Mouse (Mus musculus) cerebellum, postnatal 4 days (tissue): ENCODE measurements around the gene Rnf167.

Experiments used
- DNase-seq, 2 experiments: peaks; one replicate each; pipeline ENCODE4 v3.0.0; 2022; ENCODE audit warnings: low spot score in 2 of 2, mixed read lengths in 1 of 2

The Rnf167 gene

DNA sequence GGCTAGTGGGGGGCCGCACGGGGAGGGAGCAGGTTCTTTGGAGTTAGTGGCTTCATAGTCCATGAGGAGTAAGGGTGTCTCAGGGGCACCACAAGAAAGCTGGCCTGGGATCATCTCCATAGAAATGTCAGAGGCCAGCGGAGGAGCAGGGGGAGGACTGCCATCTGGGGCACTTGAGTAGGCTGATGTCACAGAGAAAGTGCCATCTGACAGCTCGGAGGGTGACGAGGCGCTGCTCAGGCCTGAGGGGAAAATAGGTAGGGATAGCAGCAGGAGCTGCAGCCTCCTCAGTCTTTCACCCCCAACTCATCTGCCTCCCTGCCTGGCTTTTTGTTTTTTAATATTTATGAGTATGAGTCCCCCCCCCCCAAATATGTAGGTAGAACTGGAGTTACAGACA, 27.0 kb downstream of the Rnf167 start:
- DNase-seq: no peak

DNA sequence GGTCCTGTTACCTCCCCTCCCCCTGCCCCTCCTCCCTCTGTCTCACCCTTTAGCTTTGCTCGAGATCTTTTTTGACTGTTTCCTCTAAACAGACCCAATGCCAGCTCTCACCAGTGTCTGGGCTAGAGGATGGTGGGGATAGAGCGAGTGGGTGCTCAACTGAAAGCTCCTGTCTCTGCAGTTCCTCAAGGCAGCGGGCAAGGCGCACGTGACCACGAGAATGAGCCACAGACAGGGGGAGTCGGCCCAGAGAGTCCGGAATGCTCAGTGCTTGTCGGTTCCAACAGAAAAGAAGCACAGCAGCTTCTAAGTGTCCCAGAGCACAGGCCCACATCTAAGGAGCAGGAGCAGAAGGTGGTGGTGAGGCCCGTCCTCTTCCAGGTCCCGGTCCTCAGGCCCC, 27.5 kb downstream of the Rnf167 start:
- no peak for DNase-seq

DNA sequence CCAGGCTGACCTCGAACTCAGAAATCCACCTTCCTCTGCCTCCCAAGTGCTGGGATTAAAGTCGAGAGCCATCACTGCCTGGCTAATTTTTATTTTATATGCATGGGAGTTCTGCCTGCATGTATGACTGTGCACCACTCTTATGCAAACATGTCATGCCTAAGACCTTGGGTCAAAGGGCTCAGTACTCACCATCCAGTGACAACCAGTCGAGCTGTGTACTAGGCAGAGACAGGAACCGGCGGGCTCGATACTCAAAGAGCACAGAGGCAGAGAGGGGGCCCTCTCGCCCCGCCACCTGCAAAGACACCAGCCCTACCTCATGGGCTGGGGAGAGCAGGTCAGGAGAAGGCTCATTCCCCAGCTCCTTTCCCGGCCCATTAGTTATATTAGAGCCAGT, 31.1 kb downstream of the Rnf167 start:
- DNase-seq: no peak

DNA sequence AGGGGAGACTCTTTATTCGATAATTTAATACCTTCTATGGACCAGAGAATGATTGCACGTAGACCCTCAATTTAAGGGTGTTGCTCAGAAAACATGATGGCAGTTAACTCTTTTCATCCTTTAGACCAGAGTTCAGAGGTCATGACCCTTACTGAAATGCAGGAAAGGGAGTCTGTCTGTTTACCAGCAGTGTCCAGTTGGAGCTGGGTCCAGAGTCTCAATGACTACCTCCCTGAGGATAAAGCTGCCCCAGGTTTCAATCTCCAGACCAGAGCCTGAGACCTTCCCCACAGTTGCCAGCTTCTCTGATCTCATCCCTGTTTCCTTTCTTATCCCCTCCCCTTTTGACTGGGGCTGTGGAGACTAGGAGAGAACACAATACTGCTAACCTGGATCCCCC, 31.5 kb downstream of the Rnf167 start:
- DNase-seq: no peak

DNA sequence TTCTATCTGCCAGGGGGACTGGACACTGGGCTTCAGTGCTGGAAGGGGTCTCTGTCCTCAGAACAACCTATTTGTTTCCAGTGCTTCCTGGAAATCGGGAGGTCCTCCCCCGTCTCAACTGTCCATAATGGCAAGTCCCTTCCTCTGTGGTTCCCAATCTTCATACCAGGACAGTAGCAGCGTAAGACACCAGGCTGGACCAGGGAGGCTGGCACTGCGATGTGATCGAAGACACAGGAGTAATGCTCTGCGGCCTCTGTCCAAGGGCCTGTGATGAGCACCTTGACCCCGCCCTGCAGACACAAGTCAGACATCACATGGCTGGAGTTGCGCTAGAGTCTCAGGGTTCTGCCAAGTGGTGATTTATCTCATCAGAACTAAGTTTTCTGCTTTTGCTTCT, 32.3 kb downstream of the Rnf167 start:
- DNase-seq: no peak

DNA sequence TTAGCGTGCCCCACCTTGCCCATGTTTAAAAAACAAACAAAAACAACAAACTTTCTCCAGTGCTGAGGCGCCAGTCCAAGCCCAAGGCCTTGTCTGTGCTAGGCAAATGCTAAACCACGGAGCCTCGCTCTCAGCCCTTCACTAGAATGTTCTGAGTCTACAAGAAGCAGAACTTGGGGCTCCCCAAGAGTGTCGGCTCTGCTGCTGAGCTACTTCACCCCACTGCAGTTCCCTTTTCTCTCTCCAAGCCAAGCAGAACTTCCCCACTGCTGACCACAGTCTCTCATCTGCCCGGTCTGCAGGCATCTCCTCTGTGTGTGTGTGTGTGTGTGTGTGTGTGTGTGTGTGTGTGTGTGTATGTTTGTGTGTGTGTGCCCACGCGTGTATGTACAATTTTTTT, 32.9 kb downstream of the Rnf167 start:
- no peak for DNase-seq

DNA sequence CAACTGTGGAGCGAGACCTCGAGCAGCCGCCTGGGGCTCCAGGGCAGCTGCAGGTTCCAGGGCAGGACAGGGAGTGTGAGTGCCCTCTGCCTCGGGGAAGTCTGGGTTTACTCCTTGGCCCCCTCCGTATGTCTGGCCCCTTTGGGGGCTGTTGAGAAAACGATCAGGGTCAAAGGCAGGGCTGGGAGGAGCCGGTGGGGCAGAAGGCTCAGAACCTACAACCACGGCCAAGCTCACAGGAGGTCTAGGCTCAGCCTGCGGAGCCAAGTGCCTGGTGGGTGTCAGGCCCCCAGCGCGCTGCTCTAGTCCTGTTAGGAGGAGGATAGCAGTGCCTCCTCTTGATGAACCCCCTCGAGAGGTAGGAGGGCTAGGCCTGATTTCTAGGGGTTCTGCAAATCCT, 34.1 kb downstream of the Rnf167 start:
- DNase-seq: no peak

DNA sequence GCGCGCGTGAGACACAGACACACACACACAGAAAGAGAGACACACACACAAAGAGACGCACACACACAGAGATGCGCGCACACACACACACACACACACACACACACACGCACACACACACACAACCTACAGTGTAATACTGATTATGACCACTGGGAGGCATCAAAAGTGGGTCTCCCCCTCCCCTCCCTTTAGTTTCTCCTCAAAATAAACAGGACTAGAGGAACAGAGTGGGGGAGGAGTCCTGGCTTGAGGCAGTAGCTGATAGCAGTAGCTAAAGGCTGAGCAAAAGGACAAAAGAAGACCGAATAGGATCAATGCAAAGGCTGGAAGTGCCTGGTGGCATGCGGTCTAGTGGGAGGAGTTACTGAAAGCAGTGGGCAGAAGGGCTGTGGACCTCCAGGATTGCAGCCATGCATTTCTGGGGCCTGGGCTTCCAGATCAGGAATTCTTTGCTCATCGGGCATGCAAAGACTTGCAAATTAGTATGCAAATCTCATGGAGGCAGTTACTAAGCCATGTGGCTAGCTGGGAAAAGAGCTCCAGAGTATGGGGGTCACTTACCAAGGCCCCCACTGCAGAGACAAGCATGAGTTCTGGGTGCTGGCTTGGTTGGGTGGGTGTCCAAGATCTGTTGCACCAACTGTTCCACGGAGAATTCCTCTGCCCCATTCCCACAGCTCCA, 35.0 kb downstream of the Rnf167 start:
- DNase-seq: peak in 1 of 2 experiments; percentile 58

DNA sequence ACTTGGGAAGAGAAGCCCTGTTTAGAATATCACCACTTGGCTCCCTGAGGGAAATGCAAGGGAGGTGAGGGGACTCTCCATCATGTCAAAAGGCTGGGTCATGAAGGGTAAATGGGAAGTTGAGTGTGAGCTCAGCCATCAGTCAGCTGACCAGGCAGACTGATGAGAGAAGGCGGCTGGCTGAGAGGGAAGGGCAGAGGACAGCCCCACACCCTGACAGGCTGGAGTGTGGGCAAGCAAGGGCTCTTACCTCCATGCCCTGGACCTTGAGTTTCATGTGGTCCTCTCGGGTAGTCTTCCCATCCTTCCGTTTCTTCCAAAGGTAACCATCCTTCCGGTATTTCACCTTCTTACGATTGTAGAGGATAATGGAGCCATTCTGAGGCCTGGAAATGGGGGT, 36.6 kb downstream of the Rnf167 start:
- DNase-seq: no peak

DNA sequence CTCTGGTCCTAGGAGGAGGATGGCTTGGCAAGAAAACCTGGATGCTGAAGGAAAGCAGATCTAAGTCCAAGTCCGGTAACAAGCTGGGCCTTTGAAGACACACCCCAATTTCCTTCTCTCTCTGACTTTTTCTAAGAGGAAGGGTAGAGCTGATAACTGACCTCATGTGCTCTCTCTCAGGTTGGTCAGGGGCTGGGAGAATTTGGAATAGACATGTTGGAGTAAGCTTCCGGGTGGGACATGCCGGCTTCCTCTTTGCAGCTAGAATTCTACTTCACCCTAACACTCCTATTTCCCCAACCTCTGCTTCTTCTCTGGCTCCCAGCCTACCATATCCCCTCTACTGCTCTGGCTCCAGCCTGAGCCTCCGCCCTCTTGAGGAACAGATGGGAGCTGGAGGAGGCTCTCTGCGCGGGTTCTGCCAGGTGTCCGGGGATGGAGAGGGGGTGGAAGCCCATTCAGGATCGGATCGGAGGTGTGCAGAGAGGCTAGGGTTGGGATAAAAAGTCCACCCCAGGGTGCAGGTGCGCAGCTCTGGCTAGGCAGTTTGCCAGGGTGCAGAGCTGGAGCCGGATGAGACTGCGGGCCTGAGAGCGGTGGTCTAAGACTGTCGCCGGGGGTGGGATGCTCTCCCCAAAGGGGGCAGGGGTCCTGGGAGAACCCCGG, 40.0 kb downstream of the Rnf167 start:
- peak in 1 of 2 experiments; percentile 45 for DNase-seq

DNA sequence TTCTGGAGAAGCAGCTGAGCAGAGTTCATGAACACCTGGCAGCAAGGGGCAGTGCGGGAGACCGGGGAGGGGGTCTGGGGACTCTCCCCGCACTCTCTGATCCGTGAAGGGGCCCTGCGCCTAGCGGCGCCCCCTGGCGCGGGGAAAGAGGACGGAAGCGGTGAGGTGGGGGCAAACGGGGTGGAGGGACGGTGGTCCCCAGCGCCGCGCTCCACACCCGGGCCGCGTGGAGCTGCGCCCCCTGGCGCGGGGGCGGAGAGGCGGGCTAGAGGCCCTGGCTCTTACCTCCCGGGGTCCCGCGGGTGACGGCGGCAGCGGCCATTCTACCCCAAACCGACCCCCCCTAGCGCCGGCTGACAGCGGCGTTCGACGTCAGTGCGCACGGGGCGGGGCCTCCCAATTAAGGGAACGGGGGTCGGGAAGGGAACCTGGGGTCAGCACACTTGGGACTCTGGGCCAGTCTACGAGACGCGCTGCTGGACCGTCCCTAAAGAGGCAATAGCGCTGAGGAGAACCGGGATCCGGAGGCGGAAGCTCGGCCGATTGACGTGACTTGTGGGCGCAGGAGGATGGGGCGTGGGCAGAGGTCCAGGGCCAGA, 40.7 kb downstream of the Rnf167 start, which contains the start of gene Camta2:
Camta2 (minus strand) TSS at position 505 of the 599 bp plus-strand sequence.
- peak; percentile 64 to 88 for DNase-seq

DNA sequence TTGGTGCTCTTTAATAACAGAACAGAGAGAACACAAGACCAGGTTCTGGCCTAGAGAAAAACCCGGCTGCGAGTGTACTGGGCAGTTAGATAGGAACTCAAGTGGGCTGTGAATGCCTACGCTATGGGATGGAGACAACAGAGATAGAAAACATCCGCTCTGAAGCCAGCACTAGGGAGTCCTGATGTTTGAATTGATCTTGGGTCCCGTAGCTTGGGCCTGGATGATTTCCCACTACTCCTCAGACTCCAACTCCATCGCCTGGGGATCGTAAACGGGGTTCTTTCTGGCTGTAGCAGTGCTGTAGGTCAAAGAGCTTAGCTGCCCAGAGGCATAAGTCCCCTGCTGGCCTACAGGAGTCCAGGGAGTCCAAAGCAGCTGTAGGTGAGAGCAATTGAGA, 41.3 kb downstream of the Rnf167 start:
- DNase-seq: no peak

DNA sequence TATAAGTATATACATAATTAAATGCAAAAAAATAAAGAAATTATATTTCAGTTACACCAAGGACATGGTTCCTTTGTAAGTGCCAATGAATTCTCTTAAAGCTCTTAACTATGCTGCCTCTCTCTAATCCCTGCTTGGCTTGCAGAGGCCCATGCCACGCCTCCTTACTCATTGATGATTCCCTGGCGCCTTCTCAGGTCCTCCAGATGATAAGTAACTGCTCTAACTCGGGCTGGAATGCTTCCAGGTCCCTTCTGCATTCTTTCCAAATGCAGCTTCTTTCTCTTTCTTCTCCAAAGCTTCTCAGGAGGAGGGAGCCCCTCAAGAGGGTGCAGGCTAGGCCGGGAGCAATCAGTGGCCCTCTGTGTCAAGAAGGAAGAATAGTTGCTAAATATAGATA, 42.5 kb downstream of the Rnf167 start:
- no peak for DNase-seq

DNA sequence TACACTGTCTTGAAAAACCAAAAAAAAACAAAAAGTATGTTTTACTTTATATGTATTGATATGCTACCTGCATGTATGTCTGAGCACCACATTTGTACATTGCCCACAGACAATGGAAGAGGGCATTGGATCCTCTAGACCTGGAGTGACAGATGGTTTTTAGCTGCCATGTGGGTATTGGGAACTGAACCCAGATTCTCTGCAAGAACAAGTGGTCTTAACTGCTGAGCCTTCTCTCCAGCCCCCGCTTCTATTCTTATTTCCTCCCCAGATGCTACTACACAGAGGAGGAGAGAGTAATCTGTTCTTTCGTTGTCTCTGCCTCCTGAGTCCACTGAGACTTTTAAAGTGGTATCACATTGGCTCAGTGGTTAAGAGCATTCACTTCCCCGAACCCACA, 46.5 kb downstream of the Rnf167 start:
- no peak for DNase-seq

DNA sequence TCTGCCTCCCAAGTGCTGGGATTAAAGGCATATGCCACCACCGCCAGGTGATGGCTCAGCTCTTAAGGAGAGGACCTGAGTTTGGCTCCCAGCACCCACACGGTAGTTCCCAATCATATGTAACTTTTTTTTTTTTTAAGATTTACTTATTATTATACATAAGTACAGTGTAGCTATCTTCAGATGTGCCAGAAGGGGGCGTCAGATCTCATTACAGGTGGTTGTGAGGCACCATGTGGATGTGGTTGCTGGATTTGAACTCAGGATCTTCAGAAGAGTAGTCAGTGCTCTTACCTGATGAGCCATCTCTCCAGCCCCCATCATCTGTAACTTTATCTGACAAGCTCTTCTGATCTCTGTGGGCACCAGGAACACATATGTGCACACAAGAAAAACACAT, 50.3 kb downstream of the Rnf167 start:
- DNase-seq: no peak

DNA sequence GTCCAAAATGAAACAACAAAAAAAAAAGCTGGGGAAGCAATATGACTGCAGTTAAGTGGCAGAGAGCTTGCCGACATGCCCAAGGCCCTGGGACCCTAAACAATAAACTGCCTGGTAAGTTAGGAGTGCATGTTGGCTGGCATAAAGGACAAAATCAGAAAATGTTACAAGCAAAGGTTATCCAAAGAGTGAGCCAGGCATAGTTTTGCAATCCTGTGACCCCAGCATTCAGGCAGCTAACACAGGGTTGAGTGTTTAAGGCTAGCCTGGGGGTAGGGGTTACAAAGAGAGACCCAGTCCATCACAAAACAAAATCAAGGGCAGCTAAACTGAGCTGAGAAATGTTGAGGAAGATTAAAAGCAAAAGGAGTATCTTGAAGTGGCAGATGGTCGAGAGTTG, 52.0 kb downstream of the Rnf167 start:
- no peak for DNase-seq

DNA sequence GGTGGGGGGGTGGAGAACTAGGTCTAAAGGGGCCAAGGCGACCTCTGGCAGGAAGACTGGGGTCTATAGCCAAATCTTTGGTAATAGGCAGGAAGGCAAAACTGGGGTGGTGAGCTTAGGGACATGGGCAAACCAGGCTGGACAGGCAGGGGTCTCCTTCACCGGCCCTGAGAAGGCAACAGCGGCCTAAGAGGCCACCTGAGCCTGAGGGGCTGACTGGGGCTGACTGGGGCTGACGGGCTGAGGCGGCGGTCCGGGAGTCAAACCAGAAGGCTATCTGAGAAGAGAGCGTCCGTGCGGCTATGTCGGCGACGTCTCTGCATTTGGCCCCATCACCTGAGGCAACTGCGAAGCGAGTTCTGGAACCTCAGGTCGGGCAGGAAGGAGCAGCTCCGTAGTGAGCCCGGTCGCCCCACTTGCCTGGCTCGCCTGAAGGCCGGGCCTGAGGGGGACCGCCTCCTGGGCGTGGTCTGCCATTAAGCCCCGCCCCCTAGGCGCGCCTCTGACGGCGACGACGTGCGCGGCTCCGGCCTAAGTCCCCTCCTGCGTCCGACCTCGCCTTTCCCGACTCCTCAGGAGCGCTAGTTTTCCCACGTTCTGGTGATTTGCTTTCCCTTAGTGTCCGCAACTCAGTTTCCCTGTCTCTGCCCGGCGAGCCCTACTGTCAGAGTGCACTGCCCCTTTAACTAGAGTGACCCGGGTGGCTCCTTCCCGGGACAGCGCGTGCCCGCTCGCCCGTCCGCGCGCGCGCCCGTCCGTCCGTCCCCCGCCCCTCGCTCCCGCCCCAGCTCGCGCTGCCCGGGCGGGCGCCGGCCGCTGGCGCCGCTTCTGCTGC, 52.9 kb downstream of the Rnf167 start, which contains the start of the genes Inca1 and Kif1c:
Inca1 (minus strand) TSS at position 434 of the 835 bp plus-strand sequence.
Kif1c (plus strand) TSS at position 827 of the 835 bp plus-strand sequence.
- DNase-seq: peak; percentile 94 to 97

DNA sequence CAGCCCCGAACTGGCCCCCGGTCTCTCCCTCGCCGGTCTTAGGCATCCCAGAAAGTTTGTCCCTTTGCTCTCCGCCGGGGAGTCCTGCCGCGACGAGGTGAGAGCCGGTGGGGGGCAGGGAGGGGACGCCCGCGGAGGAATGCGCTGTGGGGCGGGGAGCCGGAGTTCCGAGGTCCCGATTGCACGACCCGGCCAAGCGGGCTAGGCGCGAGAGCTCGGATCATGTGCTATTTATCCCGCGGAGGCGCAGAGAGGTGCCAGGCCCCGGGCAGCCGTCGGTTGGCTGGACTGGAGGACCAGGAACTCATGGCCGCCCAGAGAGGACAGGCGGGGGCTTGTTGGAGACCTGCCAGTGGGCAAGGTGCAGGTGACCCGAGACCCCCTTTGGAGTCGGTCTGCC, 53.6 kb downstream of the Rnf167 start:
- DNase-seq: peak in 1 of 2 experiments; percentile 51
